Mouse (Mus musculus) retina, adult 2 months (tissue): ENCODE results near the gene Mtg2.

ENCODE experiments used
- DNase-seq: peaks from one replicate; pipeline ENCODE4 v3.0.0-alpha.2; 2012; ENCODE audit warnings: low read depth, low spot score

Mtg2 gene

GRCm38 (mm10) chr2:180104659-180105377 is 34.4 kb downstream of the Mtg2 start:
- DNase-seq, result no peak

GRCm38 (mm10) chr2:180105441-180106190 is 35.2 kb downstream of the Mtg2 start:
- no peak for DNase-seq

GRCm38 (mm10) chr2:180107081-180107480 is 36.7 kb downstream of the Mtg2 start:
- DNase-seq, result no peak

- no peak for DNase-seq
Measured at GRCm38 (mm10) chr2:180108285-180108684, 37.9 kb downstream of the Mtg2 start.

- no peak for DNase-seq
Measured at GRCm38 (mm10) chr2:180113909-180114890, 43.8 kb downstream of the Mtg2 start.

GRCm38 (mm10) chr2:180115279-180115678 is 44.9 kb downstream of the Mtg2 start:
- no peak for DNase-seq

GRCm38 (mm10) chr2:180116081-180116493 is 45.7 kb downstream of the Mtg2 start:
- DNase-seq, result no peak

GRCm38 (mm10) chr2:180116741-180117484 is 46.5 kb downstream of the Mtg2 start:
- no peak for DNase-seq

GRCm38 (mm10) chr2:180117485-180118194 is 47.3 kb downstream of the Mtg2 start:
- DNase-seq, result no peak

- peak; percentile 93 for DNase-seq
Measured at GRCm38 (mm10) chr2:180118661-180119438, 48.5 kb downstream of the Mtg2 start, which contains the start of gene Osbpl2. Osbpl2 (plus strand) TSS chr2:180119306.

- DNase-seq, result no peak
Measured at GRCm38 (mm10) chr2:180119439-180120291, 49.3 kb downstream of the Mtg2 start.

- DNase-seq, result no peak
Measured at GRCm38 (mm10) chr2:180120292-180120761, 49.9 kb downstream of the Mtg2 start.

GRCm38 (mm10) chr2:180124192-180124591 is 53.8 kb downstream of the Mtg2 start:
- no peak for DNase-seq

GRCm38 (mm10) chr2:180126195-180126594 is 55.8 kb downstream of the Mtg2 start:
- DNase-seq, result no peak

GRCm38 (mm10) chr2:180127675-180128074 is 57.3 kb downstream of the Mtg2 start:
- DNase-seq, result no peak

- no peak for DNase-seq
Measured at GRCm38 (mm10) chr2:180133231-180133630, 62.8 kb downstream of the Mtg2 start.

GRCm38 (mm10) chr2:180133911-180134310 is 63.5 kb downstream of the Mtg2 start:
- no peak for DNase-seq

GRCm38 (mm10) chr2:180135414-180135813 is 65.0 kb downstream of the Mtg2 start:
- no peak for DNase-seq
